Mouse (Mus musculus): ENCODE results near the gene Baiap2. TPM values are rescaled to one million over a fixed set of nuclear protein-coding genes. Genes with fewer than 3 reads are reported as not detected.

The Baiap2 gene
- polyA plus RNA-seq, 1 experiment from 2014 or later = 13.9 TPM

- H3K27ac ChIP-seq (ENCODE audit: low read length) = no peak overlapping the region
Measured at GRCm38 (mm10) chr11:120013174-120013711, 70.7 kb downstream of the Baiap2 start.

GRCm38 (mm10) chr11:120014758-120015157 lies 72.2 kb downstream of the Baiap2 start:
- Histone ChIP-seq H3K9me3 (replicated peaks; ENCODE audit: control insufficient read depth, low read length) (no peaks in the 10 kb centered on the region), H3K9ac (ENCODE audit: low read length) (no peak overlapping the region), H3K36me3 (ENCODE audit: control insufficient read depth, insufficient read depth) (no peaks in the 10 kb centered on the region), H3K4me1 (ENCODE audit: control insufficient read depth, insufficient read depth, low read length) (peaks cover 11% of the 10 kb centered on the region; the same call in 1 of the 2 replicates), H3K4me2 (ENCODE audit: low read depth, low read length) (no peak overlapping the region), H3K27ac (ENCODE audit: low read length) (no peak overlapping the region), H3K4me3 (ENCODE audit: low read length) (no peak overlapping the region), H3K27me3 (ENCODE audit: control insufficient read depth, insufficient read depth, low read length) (peaks cover 6% of the 10 kb centered on the region)
- 95% methylated on average over 4 of the region's 4 CpGs for WGBS
- no peak for ATAC-seq (replicated peaks; ENCODE audit: extremely low read depth, insufficient read depth, low FRiP score)

More at GRCm38 (mm10) chr11:120013174-120013711, 70.7 kb downstream of the Baiap2 start:
- H3K9ac ChIP-seq (ENCODE audit: low read length) = peak overlapping the region; percentile 68
- no peaks in the 10 kb centered on the region for H3K9me3 ChIP-seq (replicated peaks; ENCODE audit: control insufficient read depth, low read length)
- peak overlapping the region; percentile 47 for H3K4me3 ChIP-seq (ENCODE audit: low read length)
- H3K27me3 ChIP-seq (ENCODE audit: control insufficient read depth, insufficient read depth, low read length) = peaks cover 6% of the 10 kb centered on the region
- peak overlapping the region; percentile 72 for H3K4me2 ChIP-seq (ENCODE audit: low read depth, low read length)
- ATAC-seq (replicated peaks; ENCODE audit: extremely low read depth, insufficient read depth, low FRiP score) = peak; percentile 78
- peaks cover 11% of the 10 kb centered on the region; the same call in 1 of the 2 replicates for H3K4me1 ChIP-seq (ENCODE audit: control insufficient read depth, insufficient read depth, low read length)
- 10% methylated on average over 21 of the region's 21 CpGs for WGBS
- no peaks in the 10 kb centered on the region for H3K36me3 ChIP-seq (ENCODE audit: control insufficient read depth, insufficient read depth)

- no peak overlapping the region for H3K4me3 ChIP-seq (ENCODE audit: low read length)
- WGBS = 78% methylated on average over 8 of the region's 8 CpGs
- H3K4me2 ChIP-seq (ENCODE audit: low read depth, low read length) = no peak overlapping the region
- no peaks in the 10 kb centered on the region for H3K9me3 ChIP-seq (replicated peaks; ENCODE audit: control insufficient read depth, low read length)
- ATAC-seq (replicated peaks; ENCODE audit: extremely low read depth, insufficient read depth, low FRiP score) = no peak
- no peaks in the 10 kb centered on the region for H3K36me3 ChIP-seq (ENCODE audit: control insufficient read depth, insufficient read depth)
- no peaks in the 10 kb centered on the region for H3K27me3 ChIP-seq (ENCODE audit: control insufficient read depth, insufficient read depth, low read length)
- H3K4me1 ChIP-seq (ENCODE audit: control insufficient read depth, insufficient read depth, low read length) = peaks cover 7% of the 10 kb centered on the region; the same call in 1 of the 2 replicates
- H3K9ac ChIP-seq (ENCODE audit: low read length) = no peak overlapping the region
- no peak overlapping the region for H3K27ac ChIP-seq (ENCODE audit: low read length)
Measured at GRCm38 (mm10) chr11:120017011-120017410, 74.4 kb downstream of the Baiap2 start.

GRCm38 (mm10) chr11:120019542-120020440 lies 77.2 kb downstream of the Baiap2 start:
- Histone ChIP-seq H3K27ac (ENCODE audit: low read length) (no peak overlapping the region), H3K4me1 (ENCODE audit: control insufficient read depth, insufficient read depth, low read length) (0 out of 2 replicates have a peak, but pooled peaks cover 3% of the 10 kb centered on the region), H3K4me2 (ENCODE audit: low read depth, low read length) (no peak overlapping the region), H3K9me3 (replicated peaks; ENCODE audit: control insufficient read depth, low read length) (no peaks in the 10 kb centered on the region), H3K9ac (ENCODE audit: low read length) (no peak overlapping the region), H3K4me3 (ENCODE audit: low read length) (no peak overlapping the region), H3K36me3 (ENCODE audit: control insufficient read depth, insufficient read depth) (no peaks in the 10 kb centered on the region), H3K27me3 (ENCODE audit: control insufficient read depth, insufficient read depth, low read length) (no peaks in the 10 kb centered on the region)
- WGBS = 69% methylated on average over 23 of the region's 23 CpGs
- ATAC-seq (replicated peaks; ENCODE audit: extremely low read depth, insufficient read depth, low FRiP score) = no peak

GRCm38 (mm10) chr11:120021367-120021766 lies 78.8 kb downstream of the Baiap2 start:
- no peak for ATAC-seq (replicated peaks; ENCODE audit: extremely low read depth, insufficient read depth, low FRiP score)
- no peaks in the 10 kb centered on the region for H3K9me3 ChIP-seq (replicated peaks; ENCODE audit: control insufficient read depth, low read length)
- WGBS = 85% methylated on average over 16 of the region's 16 CpGs
- no peak overlapping the region for H3K27ac ChIP-seq (ENCODE audit: low read length)
- H3K4me3 ChIP-seq (ENCODE audit: low read length) = no peak overlapping the region
- H3K4me2 ChIP-seq (ENCODE audit: low read depth, low read length) = no peak overlapping the region
- no peaks in the 10 kb centered on the region for H3K36me3 ChIP-seq (ENCODE audit: control insufficient read depth, insufficient read depth)
- no peak overlapping the region for H3K9ac ChIP-seq (ENCODE audit: low read length)
- no peaks in the 10 kb centered on the region for H3K27me3 ChIP-seq (ENCODE audit: control insufficient read depth, insufficient read depth, low read length)
- H3K4me1 ChIP-seq (ENCODE audit: control insufficient read depth, insufficient read depth, low read length) = no peaks in the 10 kb centered on the region

GRCm38 (mm10) chr11:120022216-120022615 lies 79.7 kb downstream of the Baiap2 start:
- no peaks in the 10 kb centered on the region for H3K4me1 ChIP-seq (ENCODE audit: control insufficient read depth, insufficient read depth, low read length)
- ATAC-seq (replicated peaks; ENCODE audit: extremely low read depth, insufficient read depth, low FRiP score) = no peak

GRCm38 (mm10) chr11:120022841-120023240 lies 80.3 kb downstream of the Baiap2 start:
- WGBS = 78% methylated on average over 12 of the region's 12 CpGs
- no peak overlapping the region for H3K27ac ChIP-seq (ENCODE audit: low read length)
- no peaks in the 10 kb centered on the region for H3K27me3 ChIP-seq (ENCODE audit: control insufficient read depth, insufficient read depth, low read length)
- H3K4me3 ChIP-seq (ENCODE audit: low read length) = no peak overlapping the region
- H3K9ac ChIP-seq (ENCODE audit: low read length) = no peak overlapping the region
- no peaks in the 10 kb centered on the region for H3K4me1 ChIP-seq (ENCODE audit: control insufficient read depth, insufficient read depth, low read length)
- no peaks in the 10 kb centered on the region for H3K36me3 ChIP-seq (ENCODE audit: control insufficient read depth, insufficient read depth)
- H3K4me2 ChIP-seq (ENCODE audit: low read depth, low read length) = no peak overlapping the region
- ATAC-seq (replicated peaks; ENCODE audit: extremely low read depth, insufficient read depth, low FRiP score) = no peak
- H3K9me3 ChIP-seq (replicated peaks; ENCODE audit: control insufficient read depth, low read length) = no peaks in the 10 kb centered on the region

More at GRCm38 (mm10) chr11:120022216-120022615, 79.7 kb downstream of the Baiap2 start:
- H3K4me2 ChIP-seq (ENCODE audit: low read depth, low read length) = no peak overlapping the region
- no peaks in the 10 kb centered on the region for H3K9me3 ChIP-seq (replicated peaks; ENCODE audit: control insufficient read depth, low read length)
- H3K27ac ChIP-seq (ENCODE audit: low read length) = no peak overlapping the region
- WGBS = 62% methylated on average over 8 of the region's 8 CpGs
- no peaks in the 10 kb centered on the region for H3K27me3 ChIP-seq (ENCODE audit: control insufficient read depth, insufficient read depth, low read length)
- no peaks in the 10 kb centered on the region for H3K36me3 ChIP-seq (ENCODE audit: control insufficient read depth, insufficient read depth)
- H3K4me3 ChIP-seq (ENCODE audit: low read length) = no peak overlapping the region
- H3K9ac ChIP-seq (ENCODE audit: low read length) = no peak overlapping the region

- Histone ChIP-seq H3K36me3 (ENCODE audit: control insufficient read depth, insufficient read depth) (no peaks in the 10 kb centered on the region), H3K4me3 (ENCODE audit: low read length) (no peak overlapping the region), H3K9ac (ENCODE audit: low read length) (no peak overlapping the region), H3K27ac (ENCODE audit: low read length) (no peak overlapping the region), H3K4me1 (ENCODE audit: control insufficient read depth, insufficient read depth, low read length) (no peaks in the 10 kb centered on the region), H3K4me2 (ENCODE audit: low read depth, low read length) (no peak overlapping the region), H3K9me3 (replicated peaks; ENCODE audit: control insufficient read depth, low read length) (no peaks in the 10 kb centered on the region), H3K27me3 (ENCODE audit: control insufficient read depth, insufficient read depth, low read length) (no peaks in the 10 kb centered on the region)
- 76% methylated on average over 3 of the region's 3 CpGs for WGBS
- ATAC-seq (replicated peaks; ENCODE audit: extremely low read depth, insufficient read depth, low FRiP score) = no peak
Measured at GRCm38 (mm10) chr11:120026941-120027340, 84.4 kb downstream of the Baiap2 start.

Measured in heart, embryonic 16.5 days (tissue).